Mouse (Mus musculus): ENCODE measurements around the gene Fermt2.
A peak's percentile ranks its signal among the peaks of the same experiment; 100 is the strongest.

DNA sequence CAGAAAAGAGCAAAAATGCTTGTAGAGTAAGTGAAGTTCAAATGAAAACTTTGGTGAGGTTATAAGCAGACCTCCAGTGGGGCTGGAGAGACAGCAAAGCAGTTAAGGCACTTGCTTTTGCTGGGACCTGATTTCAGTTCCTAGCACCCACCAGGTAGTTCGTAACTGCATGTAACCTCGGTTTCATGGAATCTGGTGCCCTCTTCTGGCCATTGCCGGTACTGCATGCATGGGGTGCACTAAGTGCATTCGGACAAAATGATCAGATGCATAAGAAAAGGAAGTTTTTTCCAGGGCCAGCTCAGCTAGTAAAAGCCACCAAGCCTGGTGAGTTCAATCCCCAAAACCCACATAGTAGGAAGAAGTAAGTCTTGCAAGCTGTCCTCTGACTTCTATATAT is 97.9 kb downstream of the Fermt2 start:
- peak; percentile 59 for TF ChIP-seq CTCF (IDR thresholded peaks at IDR 0.05; ENCODE audit: insufficient read depth, low read length)
- TF ChIP-seq POLR2A (IDR thresholded peaks at IDR 0.05; ENCODE audit: borderline replicate concordance, extremely low read depth, low read depth, low read length) = no peak

All from lung, adult 2 months (tissue).